Mouse (Mus musculus): ENCODE results near the gene Zfp931. TPM values are rescaled to one million over a fixed set of nuclear protein-coding genes. Genes with fewer than 3 reads are reported as not detected.

Gene Zfp931
- polyA plus RNA-seq, 1 experiment from 2014 or later: 10.6 TPM

Other genes starting within 250 kb of the Zfp931 start
- 26.7 and 28.0 TPM in 2 replicates for gene Gm14325, start 238.1 kb downstream of the Zfp931 start, polyA plus RNA-seq (2015; fragmentation: Nextera tagmentation; extraction: Ambion mirVana)
- 3.7 and 4.7 TPM in 2 replicates for gene Gm14327, start 181.4 kb downstream of the Zfp931 start, polyA plus RNA-seq (2015; fragmentation: Nextera tagmentation; extraction: Ambion mirVana)
- 0.45 and 0.80 TPM in 2 replicates for gene Zfp972, start 152.9 kb downstream of the Zfp931 start, polyA plus RNA-seq (2015; fragmentation: Nextera tagmentation; extraction: Ambion mirVana)
- 15.4 and 16.2 TPM in 2 replicates for gene Gm14326, start 121.2 kb downstream of the Zfp931 start, polyA plus RNA-seq (2015; fragmentation: Nextera tagmentation; extraction: Ambion mirVana)
- 8.2 and 9.5 TPM in 2 replicates for gene Zfp971, start 55.2 kb downstream of the Zfp931 start, polyA plus RNA-seq (2015; fragmentation: Nextera tagmentation; extraction: Ambion mirVana)
- gene Phactr3, start 40.5 kb upstream of the Zfp931 start, polyA plus RNA-seq (2015; fragmentation: Nextera tagmentation; extraction: Ambion mirVana): 0.20 and 0.27 TPM in 2 replicates

All from lung, postnatal 0 days (tissue).